Mouse (Mus musculus): ENCODE data around the gene Glp2r.

The Glp2r gene

GRCm38 (mm10) chr11:67664918-67665317, 106.0 kb downstream of the Glp2r start:
- DNase-seq (ENCODE audit: extremely low spot score, low read depth, low spot score): no peak

GRCm38 (mm10) chr11:67664261-67664660, 106.7 kb downstream of the Glp2r start:
- no peak for DNase-seq (ENCODE audit: extremely low spot score, low read depth, low spot score)

GRCm38 (mm10) chr11:67663437-67663836, 107.5 kb downstream of the Glp2r start:
- no peak for DNase-seq (ENCODE audit: extremely low spot score, low read depth, low spot score)

DNA sequence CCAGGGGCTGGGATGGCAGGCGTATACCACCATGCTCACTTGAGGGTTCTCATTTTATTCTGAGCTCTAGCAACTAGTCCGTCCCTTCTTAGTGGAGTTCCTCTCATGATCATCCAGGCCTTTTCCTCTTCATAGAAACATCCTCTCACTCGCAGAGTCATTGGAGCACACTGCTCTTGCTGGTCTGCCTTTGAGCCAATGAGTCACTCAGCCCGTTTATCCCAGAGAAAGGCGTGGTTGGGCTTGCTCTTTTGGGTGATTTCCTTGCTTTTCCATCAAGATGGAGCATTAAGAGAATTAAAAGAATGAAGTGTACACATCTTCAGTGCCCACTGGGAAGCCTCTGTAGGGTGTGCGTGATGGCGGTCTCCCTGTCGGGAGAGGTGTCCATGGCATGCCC, 109.5 kb downstream of the Glp2r start:
- DNase-seq (ENCODE audit: extremely low spot score, low read depth, low spot score): no peak

DNA sequence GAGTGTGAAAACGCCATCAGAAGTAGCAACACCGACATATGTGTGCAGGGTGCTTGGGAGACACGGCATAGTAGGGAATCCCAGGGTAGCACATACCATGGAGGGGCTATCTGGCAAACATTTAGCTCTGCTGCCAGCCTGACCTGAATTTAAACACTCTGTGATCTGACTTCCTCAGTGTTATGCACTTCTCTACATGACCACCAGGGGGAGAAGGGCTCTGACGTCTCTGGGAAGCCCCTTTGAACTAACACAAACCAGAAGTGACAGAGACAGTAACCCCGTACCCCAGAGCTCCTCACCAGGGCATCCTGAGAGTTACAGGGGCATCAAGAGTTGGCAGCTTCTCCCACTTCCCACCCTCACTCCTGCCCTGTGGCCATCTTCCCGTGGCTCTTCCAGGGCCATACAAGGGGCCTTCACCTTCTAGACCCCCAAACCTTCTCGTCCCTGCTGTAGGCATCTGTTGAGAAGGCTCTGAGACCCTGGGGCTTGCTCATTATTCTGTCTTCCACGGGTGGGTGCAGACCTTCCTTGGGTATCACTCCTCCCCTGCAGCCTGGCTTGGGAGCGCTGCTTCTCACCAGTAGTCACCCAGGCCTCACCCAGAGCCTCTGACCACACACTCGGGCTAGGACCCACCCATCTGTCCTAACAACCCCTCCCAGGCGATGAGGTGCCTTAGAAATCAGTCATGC, 113.1 kb downstream of the Glp2r start:
- DNase-seq (ENCODE audit: extremely low spot score, low read depth, low spot score): peak; percentile 28

DNA sequence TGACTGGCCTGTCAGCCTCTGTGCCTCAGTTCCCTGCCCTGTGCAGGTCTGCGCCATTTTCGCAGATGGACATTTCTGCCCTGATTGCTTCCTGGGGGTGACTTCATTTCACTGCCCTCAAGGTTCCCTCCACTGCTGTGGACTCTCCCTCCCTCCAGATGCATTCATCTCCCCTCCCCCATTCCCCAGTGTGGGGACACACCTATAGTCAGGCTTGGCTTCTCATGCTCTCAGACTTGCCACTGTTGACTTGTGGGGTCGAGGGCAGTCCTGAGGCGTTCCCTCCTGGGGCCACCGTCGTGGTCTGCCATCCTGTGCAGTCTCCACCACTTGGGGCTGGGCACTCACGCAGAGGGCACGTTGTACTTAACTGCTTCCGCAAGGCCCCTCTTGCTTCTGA, 114.1 kb downstream of the Glp2r start:
- DNase-seq (ENCODE audit: extremely low spot score, low read depth, low spot score): no peak

- DNase-seq (ENCODE audit: extremely low spot score, low read depth, low spot score): no peak
Measured at GRCm38 (mm10) chr11:67656366-67656765, 114.6 kb downstream of the Glp2r start.

DNA sequence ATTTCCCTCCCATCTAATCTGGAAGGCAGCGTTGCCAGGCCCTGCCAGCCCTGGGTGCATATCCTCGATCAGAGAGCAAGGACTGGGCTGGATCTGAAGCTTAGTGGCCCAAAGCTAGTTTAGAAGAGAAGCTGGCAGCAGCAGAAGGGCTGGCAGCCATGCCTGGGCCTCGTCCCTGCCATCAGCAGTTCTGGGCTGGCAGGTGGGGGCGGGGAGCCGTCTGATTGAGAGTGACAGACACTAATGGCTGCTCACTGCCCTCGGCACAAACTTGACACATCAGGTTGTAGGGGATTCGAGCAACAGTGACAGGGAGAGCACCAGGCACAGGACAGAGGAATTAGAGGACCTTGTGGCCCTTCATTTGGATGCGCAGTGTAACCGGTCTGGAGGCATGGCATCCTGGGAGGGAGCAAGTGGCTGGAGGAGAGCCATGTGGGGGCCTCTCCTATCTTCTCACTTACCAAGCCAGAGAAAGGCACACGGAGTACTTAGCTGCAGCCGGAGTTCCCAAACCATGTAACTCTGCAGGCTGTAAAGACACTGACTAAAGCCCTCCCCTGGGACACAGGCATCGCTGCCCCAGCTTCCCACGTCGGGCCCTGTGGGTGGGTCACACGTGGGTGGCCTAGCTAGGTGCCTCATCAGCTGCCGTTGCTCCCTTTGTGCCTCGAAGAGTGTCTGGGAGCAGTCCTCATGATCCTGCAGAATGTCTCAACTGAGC, 115.6 kb downstream of the Glp2r start:
- no peak for DNase-seq (ENCODE audit: extremely low spot score, low read depth, low spot score)

- no peak for DNase-seq (ENCODE audit: extremely low spot score, low read depth, low spot score)
Measured at GRCm38 (mm10) chr11:67654514-67654913, 116.4 kb downstream of the Glp2r start.

GRCm38 (mm10) chr11:67653521-67654090, 117.3 kb downstream of the Glp2r start:
- no peak for DNase-seq (ENCODE audit: extremely low spot score, low read depth, low spot score)

DNA sequence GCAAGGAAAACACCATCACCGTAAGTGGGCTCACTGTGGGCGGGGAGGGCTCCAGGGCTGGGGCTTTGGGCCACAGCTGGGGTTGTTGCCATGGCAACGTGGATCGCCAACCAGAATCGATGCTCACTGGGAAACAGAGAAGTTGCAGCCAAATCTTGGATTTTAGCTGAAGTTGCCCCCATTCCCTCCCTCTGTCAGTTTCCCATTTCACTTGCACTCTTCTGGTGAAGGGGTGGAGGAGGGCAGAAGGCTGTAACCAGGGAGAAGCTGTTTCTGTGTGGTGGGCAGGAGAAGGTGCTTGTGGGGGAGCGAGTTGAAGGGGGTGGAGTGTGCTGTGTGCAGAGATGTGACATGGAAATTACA, 118.1 kb downstream of the Glp2r start:
- DNase-seq (ENCODE audit: extremely low spot score, low read depth, low spot score): no peak

DNA sequence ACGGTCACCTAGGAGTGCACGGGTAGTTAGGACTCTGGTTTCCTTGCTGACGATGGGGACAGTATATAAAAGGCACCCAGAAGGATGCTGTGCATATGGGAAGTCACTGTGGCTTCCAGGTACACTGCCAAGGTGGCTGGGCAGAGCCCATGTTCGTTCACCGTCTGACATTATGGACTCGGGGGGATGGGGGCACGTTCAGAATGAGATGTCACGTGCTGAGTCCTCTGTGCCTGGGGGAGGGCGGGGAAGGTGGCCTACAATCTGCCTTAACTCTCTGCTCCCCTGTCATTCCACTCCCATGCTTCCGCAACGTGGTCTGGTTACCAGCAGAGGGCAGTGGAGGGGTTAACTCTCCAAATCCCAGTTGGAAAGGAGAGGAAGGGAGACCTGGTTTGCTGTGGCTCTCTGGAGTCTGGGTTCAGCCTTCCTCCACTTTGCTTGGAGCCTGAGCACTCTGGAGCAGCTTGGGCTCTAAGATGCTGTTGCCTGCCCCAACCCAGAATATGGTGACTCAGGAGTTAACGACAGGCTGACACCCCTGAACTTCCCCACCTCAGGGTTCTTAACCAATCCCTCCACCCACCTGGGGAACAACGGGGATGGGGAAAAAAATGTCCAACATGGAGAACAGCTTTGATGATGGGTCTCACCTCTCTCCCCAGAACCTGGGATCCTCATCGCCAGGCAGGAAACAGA, 118.6 kb downstream of the Glp2r start:
- peak; percentile 22 for DNase-seq (ENCODE audit: extremely low spot score, low read depth, low spot score)

- no peak for DNase-seq (ENCODE audit: extremely low spot score, low read depth, low spot score)
Measured at GRCm38 (mm10) chr11:67651731-67652130, 119.2 kb downstream of the Glp2r start.

- DNase-seq (ENCODE audit: extremely low spot score, low read depth, low spot score): no peak
Measured at GRCm38 (mm10) chr11:67649971-67650707, 120.8 kb downstream of the Glp2r start.

DNA sequence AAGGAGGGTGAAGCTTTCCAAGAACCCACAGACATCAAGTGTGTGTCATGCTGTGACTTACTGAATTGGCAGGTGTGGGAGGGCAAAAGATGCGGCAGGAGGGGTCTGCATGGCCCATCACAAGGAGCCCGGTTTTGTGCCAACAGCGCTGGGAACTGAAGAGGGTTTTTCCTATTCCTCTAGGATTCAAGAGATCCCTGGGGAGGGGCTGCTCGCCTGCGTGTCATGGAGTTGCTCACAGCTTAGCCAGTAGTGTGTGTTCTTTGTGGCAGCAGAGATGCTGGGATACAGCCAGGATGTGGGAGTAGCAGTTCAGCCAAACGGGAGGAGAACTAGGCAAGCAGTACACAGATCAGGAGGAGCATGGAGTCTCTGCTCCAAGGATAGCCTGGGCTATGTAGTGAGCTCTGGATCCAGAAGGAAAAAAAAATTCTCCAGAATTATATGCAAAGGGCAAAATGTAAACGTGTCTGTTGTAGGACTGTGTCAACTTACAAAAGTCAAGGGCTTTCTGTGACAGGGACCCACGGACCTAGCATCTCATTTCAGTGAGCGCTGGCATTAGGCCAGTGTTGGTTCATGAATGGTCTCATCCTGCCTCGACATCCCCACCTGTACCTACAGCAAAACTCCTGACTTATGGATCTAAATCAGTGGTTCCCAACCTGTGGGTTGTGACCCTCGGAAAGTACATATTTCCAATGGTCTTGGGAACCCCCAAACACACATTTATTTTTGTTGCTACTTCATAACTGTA, 122.1 kb downstream of the Glp2r start:
- DNase-seq (ENCODE audit: extremely low spot score, low read depth, low spot score): no peak

GRCm38 (mm10) chr11:67647745-67648144, 123.2 kb downstream of the Glp2r start:
- peak; percentile 47 for DNase-seq (ENCODE audit: extremely low spot score, low read depth, low spot score)

- DNase-seq (ENCODE audit: extremely low spot score, low read depth, low spot score): no peak
Measured at GRCm38 (mm10) chr11:67644632-67645149, 126.3 kb downstream of the Glp2r start.

DNA sequence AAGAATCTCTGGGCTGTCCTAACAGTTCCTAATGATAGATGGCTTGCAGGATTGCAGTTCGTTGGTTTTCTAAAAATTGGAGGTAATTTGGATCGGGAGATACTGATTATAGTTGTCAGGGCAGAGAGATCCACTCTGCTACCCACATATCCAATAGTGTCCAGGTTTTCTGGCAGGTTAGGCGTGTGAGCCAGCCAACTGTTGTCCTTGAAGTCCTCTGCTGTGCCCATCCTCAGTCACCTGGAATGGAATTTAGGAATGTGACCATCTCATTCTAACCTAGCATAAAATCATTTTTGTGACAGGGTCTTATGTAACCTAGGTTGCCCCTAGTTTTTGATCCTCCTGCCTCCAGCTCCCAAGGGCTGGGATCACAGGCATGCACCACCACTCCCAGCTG, 127.5 kb downstream of the Glp2r start:
- DNase-seq (ENCODE audit: extremely low spot score, low read depth, low spot score): no peak

- DNase-seq (ENCODE audit: extremely low spot score, low read depth, low spot score): no peak
Measured at GRCm38 (mm10) chr11:67642835-67643234, 128.1 kb downstream of the Glp2r start.

DNA sequence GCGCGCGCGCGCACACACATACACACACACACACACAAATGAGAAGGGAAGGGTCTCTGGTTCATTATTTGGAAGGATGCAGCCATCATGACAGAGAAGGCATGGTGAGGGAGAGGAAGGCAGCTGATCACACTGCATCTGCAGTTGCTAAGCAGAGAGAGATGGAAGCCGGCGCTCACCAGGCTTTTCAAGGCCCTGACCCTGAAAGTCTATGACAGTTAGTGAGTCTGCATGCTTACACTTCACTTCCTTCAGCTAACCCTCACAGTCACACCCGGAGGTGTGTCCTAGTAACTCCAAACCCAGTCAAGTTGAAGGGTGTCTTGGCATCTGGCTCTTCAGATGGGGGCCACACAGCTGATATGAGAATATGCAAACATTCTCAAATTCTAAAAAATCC, 128.5 kb downstream of the Glp2r start:
- no peak for DNase-seq (ENCODE audit: extremely low spot score, low read depth, low spot score)

Data from hindlimb bud, embryonic 11.5 days (tissue).